Mouse (Mus musculus): ENCODE measurements around the gene Tubb5. TPM values are rescaled to one million over a fixed set of nuclear protein-coding genes. Genes with fewer than 3 reads are reported as not detected.
A peak's percentile ranks its signal among the peaks of the same experiment; 100 is the strongest.
"Not testable (repeated sequence)": the region's sequence is repeated elsewhere in the genome, so short reads cannot be mapped to it uniquely, and the experiment has no call there.

The Tubb5 gene
- polyA plus RNA-seq, 1 experiment from 2014 or later, result 1,545 TPM

DNA sequence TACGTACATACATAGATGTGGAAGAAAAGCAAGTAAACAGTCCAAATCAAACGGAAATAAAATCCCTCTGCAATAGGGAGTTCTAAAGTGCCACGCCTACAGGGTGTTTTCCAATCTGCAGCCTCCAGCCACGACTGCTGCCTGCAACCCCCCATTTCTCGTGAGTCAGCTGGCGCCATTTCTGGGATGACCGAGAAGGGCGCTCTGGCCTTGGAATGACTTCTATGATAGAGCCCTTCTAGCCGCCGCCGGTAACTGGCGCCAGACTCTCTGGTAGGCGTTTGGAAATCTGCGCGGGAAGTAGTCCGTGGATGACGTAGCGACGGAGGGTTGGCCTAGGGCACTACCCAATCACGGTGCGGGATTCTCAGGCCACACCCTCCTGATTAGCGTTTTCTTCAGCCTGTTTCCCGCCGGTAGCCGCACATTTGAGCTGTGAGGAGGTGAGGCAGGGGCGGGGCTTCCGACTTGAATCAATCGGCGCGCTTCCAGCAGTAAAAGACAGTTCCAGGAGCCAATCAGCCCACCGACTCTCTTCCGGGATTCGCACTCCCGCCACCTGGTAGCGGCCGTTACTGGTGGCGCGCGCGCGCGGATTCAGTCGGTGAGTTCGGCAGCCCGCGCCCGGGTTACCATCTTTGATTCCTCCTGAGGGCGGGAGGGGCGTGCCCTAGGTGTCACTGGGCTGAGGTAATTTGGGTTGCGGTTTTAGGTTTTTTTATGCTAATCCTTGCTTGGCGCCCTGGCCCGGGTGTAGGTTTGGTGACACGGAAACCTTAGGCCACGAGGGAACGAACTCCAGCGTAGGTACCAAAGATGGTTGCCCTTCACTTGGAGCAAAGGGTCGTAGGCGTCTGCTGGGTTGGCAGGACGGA is 3.2 kb upstream of the Tubb5 start, which contains the start of gene Mdc1:
TSS of gene Mdc1 (plus strand) at position 440 of the 875 bp plus-strand sequence.
- WGBS, result under 1% methylated on average over 59 of the region's 59 CpGs
- H3K9me3 ChIP-seq (ENCODE audit: control insufficient read depth, low read length), result no peaks in the 10 kb centered on the region
- peaks cover 4% of the 10 kb centered on the region; the same call in 1 of the 2 replicates for H3K4me1 ChIP-seq (ENCODE audit: control insufficient read depth, insufficient read depth, low read length)
- peak within 1 kb of the TSS; percentile 70 for H3K4me2 ChIP-seq (ENCODE audit: low read depth)
- ATAC-seq (ENCODE audit: insufficient read depth, low FRiP score, low TSS enrichment), result peak; percentile 88
- H3K27me3 ChIP-seq (ENCODE audit: control insufficient read depth, insufficient read depth, low read length), result no peaks in the 10 kb centered on the region
- peak; percentile 99 for DNase-seq (ENCODE audit: low spot score)
- peak within 1 kb of the TSS; percentile 68; the same call in 1 of the 2 replicates for H3K27ac ChIP-seq (ENCODE audit: low read depth, low read length)
- H3K36me3 ChIP-seq (ENCODE audit: control insufficient read depth, insufficient read depth, low read length), result 0 out of 2 replicates have a peak, but pooled peaks cover 7% of the 10 kb centered on the region
- H3K9ac ChIP-seq (ENCODE audit: low read length), result peak within 1 kb of the TSS; percentile 71
- H3K4me3 ChIP-seq (ENCODE audit: low read depth, low read length), result peak within 1 kb of the TSS; percentile 63

GRCm38 (mm10) chr17:35840561-35840960 is 2.5 kb upstream of the Tubb5 start:
- H3K27me3 ChIP-seq (ENCODE audit: control insufficient read depth, insufficient read depth, low read length), result no peaks in the 10 kb centered on the region
- DNase-seq (ENCODE audit: low spot score), result no peak
- peak overlapping the region; percentile 63 for H3K4me3 ChIP-seq (ENCODE audit: low read depth, low read length)
- H3K9me3 ChIP-seq (ENCODE audit: control insufficient read depth, low read length), result no peaks in the 10 kb centered on the region
- 59% methylated on average over 14 of the region's 14 CpGs for WGBS
- no peak overlapping the region for H3K9ac ChIP-seq (ENCODE audit: low read length)
- no peak for ATAC-seq (ENCODE audit: insufficient read depth, low FRiP score, low TSS enrichment)
- peaks cover 9% of the 10 kb centered on the region for H3K4me1 ChIP-seq (ENCODE audit: control insufficient read depth, insufficient read depth, low read length)
- peak overlapping the region; percentile 34 for H3K4me2 ChIP-seq (ENCODE audit: low read depth)
- H3K36me3 ChIP-seq (ENCODE audit: control insufficient read depth, insufficient read depth, low read length), result peaks cover 11% of the 10 kb centered on the region
- H3K27ac ChIP-seq (ENCODE audit: low read depth, low read length), result no peak overlapping the region

DNA sequence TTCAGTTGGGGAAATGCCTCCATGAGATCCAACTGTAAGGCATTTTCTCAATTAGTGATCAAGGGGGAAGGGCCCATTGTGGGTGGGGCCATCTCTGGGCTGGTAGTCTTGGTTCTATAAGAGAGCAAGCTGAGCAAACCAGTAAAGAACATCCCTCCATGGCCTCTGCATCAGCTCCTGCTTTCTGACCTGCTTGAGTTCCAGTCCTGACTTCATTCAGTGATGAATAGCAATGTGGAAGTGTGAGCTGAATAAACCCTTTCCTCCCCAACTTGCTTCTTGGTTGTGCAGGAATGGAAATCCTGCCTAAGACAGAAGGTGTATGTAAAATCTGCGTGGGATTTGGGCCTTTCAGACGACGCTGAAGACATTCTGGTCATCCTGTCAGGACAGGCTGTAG is 896 bp upstream of the Tubb5 start:
- Histone ChIP-seq H3K9ac (ENCODE audit: low read length) (peak overlapping the region; percentile 71), H3K4me1 (ENCODE audit: control insufficient read depth, insufficient read depth, low read length) (peaks cover 18% of the 10 kb centered on the region), H3K4me2 (ENCODE audit: low read depth) (peak overlapping the region; percentile 63), H3K4me3 (ENCODE audit: low read depth, low read length) (peak overlapping the region; percentile 76), H3K27ac (ENCODE audit: low read depth, low read length) (peak overlapping the region; percentile 84; the same call in 1 of the 2 replicates), H3K36me3 (ENCODE audit: control insufficient read depth, insufficient read depth, low read length) (peaks cover 20% of the 10 kb centered on the region)
- WGBS, result 60% methylated on average over 3 of the region's 3 CpGs
- H3K9me3 ChIP-seq (ENCODE audit: control insufficient read depth, low read length); H3K27me3 ChIP-seq (ENCODE audit: control insufficient read depth, insufficient read depth, low read length); ATAC-seq (ENCODE audit: insufficient read depth, low FRiP score, low TSS enrichment): not testable (repeated sequence)
- peak; percentile 9 for DNase-seq (ENCODE audit: low spot score)

DNA sequence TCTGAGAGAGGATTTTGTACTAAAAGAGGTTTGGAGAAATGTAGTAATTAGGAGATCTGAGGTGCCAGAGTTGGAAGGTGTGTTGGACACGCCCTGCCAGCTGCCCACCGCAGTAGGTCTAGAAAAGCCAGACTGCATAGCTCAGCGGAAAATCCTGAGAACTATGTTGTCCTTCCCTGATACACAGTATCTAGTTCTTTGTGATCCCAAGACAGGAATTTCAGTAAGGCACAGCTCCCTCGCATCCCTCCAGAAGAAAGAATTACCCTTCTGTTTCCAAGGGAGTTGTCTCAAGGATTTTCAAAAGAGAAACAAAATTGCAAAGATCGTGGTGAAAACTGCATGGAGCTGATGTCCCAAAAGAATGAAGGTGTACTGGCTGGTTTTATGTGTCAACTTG is 464 bp upstream of the Tubb5 start:
- DNase-seq (ENCODE audit: low spot score), result no peak
- H3K36me3 ChIP-seq (ENCODE audit: control insufficient read depth, insufficient read depth, low read length), result peaks cover 20% of the 10 kb centered on the region
- peaks cover 18% of the 10 kb centered on the region for H3K4me1 ChIP-seq (ENCODE audit: control insufficient read depth, insufficient read depth, low read length)
- ATAC-seq (ENCODE audit: insufficient read depth, low FRiP score, low TSS enrichment), result no peak
- H3K4me3 ChIP-seq (ENCODE audit: low read depth, low read length), result peak overlapping the region; percentile 76
- peak overlapping the region; percentile 84 for H3K27ac ChIP-seq (ENCODE audit: low read depth, low read length)
- peak overlapping the region; percentile 63 for H3K4me2 ChIP-seq (ENCODE audit: low read depth)
- no peaks in the 10 kb centered on the region for H3K27me3 ChIP-seq (ENCODE audit: control insufficient read depth, insufficient read depth, low read length)
- WGBS, result 3% methylated on average over 5 of the region's 5 CpGs
- H3K9me3 ChIP-seq (ENCODE audit: control insufficient read depth, low read length), result no peaks in the 10 kb centered on the region
- peak overlapping the region; percentile 71 for H3K9ac ChIP-seq (ENCODE audit: low read length)

DNA sequence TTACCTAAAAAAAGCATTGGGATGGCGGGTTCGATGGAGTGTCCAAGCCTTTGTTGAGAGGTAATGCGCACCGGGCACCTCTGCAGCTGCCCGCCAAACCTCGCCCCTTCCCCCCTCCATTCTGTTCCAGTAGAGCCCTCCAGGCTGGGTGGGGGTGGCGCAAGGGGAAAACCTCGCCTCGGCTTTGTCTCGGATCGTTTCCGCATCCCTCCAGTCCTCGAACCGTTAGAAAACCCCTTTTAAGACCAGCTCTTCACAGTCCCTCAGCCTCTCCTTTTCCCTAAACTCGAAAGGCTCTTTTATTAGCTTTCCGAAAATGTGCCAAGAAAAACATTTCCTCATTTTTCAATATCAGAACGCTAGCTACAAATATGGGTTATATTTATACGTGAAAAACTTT is 619 bp downstream of the Tubb5 start:
- ATAC-seq (ENCODE audit: insufficient read depth, low FRiP score, low TSS enrichment), result peak; percentile 15
- Histone ChIP-seq H3K4me1 (ENCODE audit: control insufficient read depth, insufficient read depth, low read length) (peaks cover 18% of the 10 kb centered on the region), H3K27me3 (ENCODE audit: control insufficient read depth, insufficient read depth, low read length) (no peaks in the 10 kb centered on the region), H3K27ac (ENCODE audit: low read depth, low read length) (peak overlapping the region; percentile 93), H3K36me3 (ENCODE audit: control insufficient read depth, insufficient read depth, low read length) (peaks cover 23% of the 10 kb centered on the region), H3K4me2 (ENCODE audit: low read depth) (peak overlapping the region; percentile 88), H3K9me3 (ENCODE audit: control insufficient read depth, low read length) (no peaks in the 10 kb centered on the region), H3K4me3 (ENCODE audit: low read depth, low read length) (peak overlapping the region; percentile 76), H3K9ac (ENCODE audit: low read length) (peak overlapping the region; percentile 95)
- DNase-seq (ENCODE audit: low spot score), result peak; percentile 77
- under 1% methylated on average over 18 of the region's 18 CpGs for WGBS

- ATAC-seq (ENCODE audit: insufficient read depth, low FRiP score, low TSS enrichment) (peak; percentile 24), DNase-seq (ENCODE audit: low spot score) (peak; percentile 95)
- Histone ChIP-seq H3K36me3 (ENCODE audit: control insufficient read depth, insufficient read depth, low read length) (peaks cover 23% of the 10 kb centered on the region), H3K4me1 (ENCODE audit: control insufficient read depth, insufficient read depth, low read length) (peaks cover 16% of the 10 kb centered on the region), H3K27ac (ENCODE audit: low read depth, low read length) (peak overlapping the region; percentile 93), H3K4me2 (ENCODE audit: low read depth) (peak overlapping the region; percentile 88), H3K9me3 (ENCODE audit: control insufficient read depth, low read length) (no peaks in the 10 kb centered on the region), H3K4me3 (ENCODE audit: low read depth, low read length) (peak overlapping the region; percentile 76), H3K27me3 (ENCODE audit: control insufficient read depth, insufficient read depth, low read length) (no peaks in the 10 kb centered on the region), H3K9ac (ENCODE audit: low read length) (peak overlapping the region; percentile 95)
- 0% methylated on average over 24 of the region's 25 CpGs for WGBS
Observed at GRCm38 (mm10) chr17:35836991-35837422, 1.1 kb downstream of the Tubb5 start.

GRCm38 (mm10) chr17:35836178-35836965 is 1.7 kb downstream of the Tubb5 start:
- Histone ChIP-seq H3K4me1 (ENCODE audit: control insufficient read depth, insufficient read depth, low read length) (peaks cover 14% of the 10 kb centered on the region), H3K27ac (ENCODE audit: low read depth, low read length) (peak overlapping the region; percentile 93), H3K27me3 (ENCODE audit: control insufficient read depth, insufficient read depth, low read length) (no peaks in the 10 kb centered on the region), H3K9me3 (ENCODE audit: control insufficient read depth, low read length) (no peaks in the 10 kb centered on the region), H3K4me2 (ENCODE audit: low read depth) (peak overlapping the region; percentile 88), H3K36me3 (ENCODE audit: control insufficient read depth, insufficient read depth, low read length) (peaks cover 26% of the 10 kb centered on the region), H3K9ac (ENCODE audit: low read length) (peak overlapping the region; percentile 95), H3K4me3 (ENCODE audit: low read depth, low read length) (peak overlapping the region; percentile 76)
- 9% methylated on average over 24 of the region's 24 CpGs for WGBS
- peak; percentile 86 for DNase-seq (ENCODE audit: low spot score)
- ATAC-seq (ENCODE audit: insufficient read depth, low FRiP score, low TSS enrichment), result no peak

DNA sequence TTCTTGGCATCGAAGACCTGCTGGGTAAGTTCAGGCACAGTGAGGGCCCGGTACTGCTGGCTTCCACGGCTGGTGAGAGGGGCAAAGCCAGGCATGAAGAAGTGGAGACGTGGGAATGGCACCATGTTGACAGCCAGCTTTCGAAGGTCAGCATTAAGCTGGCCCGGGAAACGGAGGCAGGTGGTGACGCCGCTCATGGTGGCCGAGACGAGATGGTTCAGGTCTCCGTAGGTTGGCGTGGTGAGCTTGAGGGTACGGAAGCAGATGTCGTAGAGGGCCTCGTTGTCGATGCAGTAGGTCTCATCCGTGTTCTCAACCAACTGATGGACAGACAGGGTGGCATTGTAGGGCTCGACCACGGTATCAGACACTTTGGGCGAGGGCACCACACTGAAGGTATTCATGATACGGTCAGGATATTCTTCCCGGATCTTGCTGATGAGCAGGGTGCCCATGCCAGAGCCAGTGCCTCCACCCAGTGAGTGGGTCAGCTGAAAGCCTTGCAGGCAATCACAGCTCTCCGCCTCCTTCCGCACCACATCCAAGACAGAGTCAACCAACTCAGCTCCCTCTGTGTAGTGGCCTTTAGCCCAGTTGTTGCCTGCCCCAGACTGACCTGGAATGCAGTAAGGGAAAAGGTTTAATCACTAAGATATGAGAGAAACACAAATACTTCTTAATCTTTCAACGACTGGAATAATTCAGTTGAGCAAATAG is 2.5 kb downstream of the Tubb5 start:
- Histone ChIP-seq H3K9ac (ENCODE audit: low read length) (peak overlapping the region; percentile 95), H3K36me3 (ENCODE audit: control insufficient read depth, insufficient read depth, low read length) (peaks cover 26% of the 10 kb centered on the region), H3K4me1 (ENCODE audit: control insufficient read depth, insufficient read depth, low read length) (peaks cover 14% of the 10 kb centered on the region), H3K27me3 (ENCODE audit: control insufficient read depth, insufficient read depth, low read length) (no peaks in the 10 kb centered on the region), H3K27ac (ENCODE audit: low read depth, low read length) (no peak overlapping the region), H3K4me3 (ENCODE audit: low read depth, low read length) (peak overlapping the region; percentile 76), H3K9me3 (ENCODE audit: control insufficient read depth, low read length) (no peaks in the 10 kb centered on the region), H3K4me2 (ENCODE audit: low read depth) (peak overlapping the region; percentile 88)
- DNase-seq (ENCODE audit: low spot score) (no peak), ATAC-seq (ENCODE audit: insufficient read depth, low FRiP score, low TSS enrichment) (no peak)
- 84% methylated on average over 26 of the region's 26 CpGs for WGBS
